Mouse (Mus musculus) intestine, embryonic 15.5 days (tissue): Measurements from ENCODE around the gene Eef1akmt2. TPM values are rescaled to one million over a fixed set of nuclear protein-coding genes. Genes with fewer than 3 reads are reported as not detected.

Experiments used
- ATAC-seq: fragments of 200-750 bp; cut with Nextera tagmentation; 2 replicates; pipeline ENCODE4 v1.8.0; 2017; ENCODE audit warnings: moderate TSS enrichment, moderate library complexity
- H3K27ac ChIP-seq: fragments of 300-500 bp; sonication (generic); 2 replicates; pipeline ENCODE4 v1.5.1; 2015; ENCODE audit warnings: mild to moderate bottlenecking, inconsistent platforms
- H3K27me3 ChIP-seq: fragments of 300-500 bp; sonication (generic); replicated peaks from 2 replicates; pipeline ENCODE4 v1.6.1; 2015; ENCODE audit warnings: inconsistent platforms
- H3K36me3 ChIP-seq: fragments of 300-500 bp; sonication (generic); 2 replicates; pipeline ENCODE4 v1.6.1; 2015; ENCODE audit warnings: inconsistent platforms
- H3K4me1 ChIP-seq: fragments of 300-500 bp; sonication (generic); replicated peaks from 2 replicates; pipeline ENCODE4 v1.6.1; 2015; ENCODE audit warnings: inconsistent platforms
- H3K4me2 ChIP-seq: fragments of 300-500 bp; sonication (generic); replicated peaks from 2 replicates; pipeline ENCODE4 v1.6.1; 2015; ENCODE audit warnings: mild to moderate bottlenecking, inconsistent platforms
- H3K4me3 ChIP-seq: fragments of 300-500 bp; sonication (generic); replicated peaks from 2 replicates; pipeline ENCODE4 v1.5.1; 2015; ENCODE audit warnings: inconsistent platforms
- H3K9ac ChIP-seq: fragments of 300-500 bp; sonication (generic); 2 replicates; pipeline ENCODE4 v1.6.1; 2015; ENCODE audit warnings: inconsistent platforms
- H3K9me3 ChIP-seq: fragments of 300-500 bp; sonication (generic); 2 replicates; pipeline ENCODE4 v1.6.1; 2016; ENCODE audit warnings: inconsistent platforms
- WGBS: fragments of 180-500 bp; shearing (Covaris S2); methylation state at CpG from one replicate; pipeline ENCODE4 v1.1.7; 2015; 5-methylcytosine and 5-hydroxymethylcytosine counted together
- polyA plus RNA-seq: library from polyadenylated mRNA; unstranded; fragments of >200 nt; fragmentation: Nextera tagmentation; extraction: Ambion mirVana; gene quantifications from 2 replicates; pipeline ENCODE4 v1.2.1, GENCODE M21; 2015

Gene Eef1akmt2
- polyA plus RNA-seq, 1 experiment from 2014 or later: 64.4 TPM

DNA sequence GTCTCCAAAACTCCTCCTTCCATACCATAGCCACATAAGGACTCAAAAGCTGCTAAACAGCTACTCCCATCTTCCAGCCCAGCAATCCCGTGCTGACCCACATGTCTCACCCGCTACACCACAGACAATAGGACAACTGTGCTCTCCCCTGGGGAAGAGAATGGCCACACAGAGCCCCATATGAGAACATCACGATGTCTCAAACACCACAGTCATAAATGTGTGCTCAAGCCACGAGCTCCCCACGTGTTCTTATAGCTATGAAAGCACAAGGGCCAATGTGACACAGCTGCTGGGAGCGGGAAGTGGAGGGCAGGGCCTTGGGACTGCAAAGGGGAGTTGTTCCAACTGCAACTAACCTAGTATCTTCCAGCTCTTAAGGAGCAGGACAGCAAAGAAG lies 59.0 kb downstream of the Eef1akmt2 start:
- 0 out of 2 replicates have a peak overlapping the region, but pooled peaks have one; percentile 17 for H3K27ac ChIP-seq

DNA sequence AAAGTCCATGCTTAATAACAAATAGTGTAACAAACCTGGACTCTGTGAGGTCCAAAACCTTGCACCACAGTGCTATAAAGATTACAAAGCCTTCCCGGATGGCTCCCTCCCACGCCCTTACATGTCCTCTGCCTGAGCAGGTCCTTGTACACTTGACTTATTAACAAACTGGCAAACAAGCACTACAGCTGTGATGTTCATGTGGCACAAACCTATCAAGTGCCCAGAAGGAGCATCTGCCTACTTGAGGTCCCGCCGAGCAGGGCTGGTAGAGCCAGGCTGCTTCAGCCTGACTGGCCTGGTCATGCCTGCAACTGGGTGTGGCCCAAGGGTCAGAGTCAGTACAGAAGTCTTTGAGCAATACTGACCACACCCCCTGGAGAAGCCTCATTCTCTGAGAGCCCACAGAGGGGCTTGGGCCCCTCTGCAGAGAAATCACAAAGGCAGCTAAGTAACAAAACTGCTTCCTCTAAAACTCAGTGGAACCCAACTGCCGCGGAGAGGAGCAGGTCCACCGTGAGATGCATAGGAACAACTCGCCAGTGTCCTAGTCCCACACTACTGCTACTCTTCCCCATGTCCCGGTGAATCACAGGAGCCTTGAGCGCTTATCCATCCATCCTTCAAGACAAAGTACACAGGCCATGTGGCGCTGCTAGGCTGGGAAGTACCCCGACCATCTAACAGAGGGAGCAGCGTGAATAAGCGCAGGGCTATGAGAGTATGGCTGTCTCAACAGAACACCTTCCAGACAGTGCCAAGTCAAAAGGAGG lies 61.8 kb downstream of the Eef1akmt2 start:
- no peak overlapping the region for H3K27ac ChIP-seq

More for the DNA sequence above, 59.0 kb downstream of the Eef1akmt2 start:
- WGBS: 58% methylated on average over 6 of the region's 6 CpGs
- Histone ChIP-seq H3K9me3 (no peaks in the 10 kb centered on the region), H3K4me3 (no peak overlapping the region), H3K27me3 (no peaks in the 10 kb centered on the region), H3K36me3 (no peaks in the 10 kb centered on the region), H3K4me2 (no peak overlapping the region), H3K9ac (no peak overlapping the region), H3K4me1 (peaks cover 30% of the 10 kb centered on the region)
- ATAC-seq: peak; percentile 49

DNA sequence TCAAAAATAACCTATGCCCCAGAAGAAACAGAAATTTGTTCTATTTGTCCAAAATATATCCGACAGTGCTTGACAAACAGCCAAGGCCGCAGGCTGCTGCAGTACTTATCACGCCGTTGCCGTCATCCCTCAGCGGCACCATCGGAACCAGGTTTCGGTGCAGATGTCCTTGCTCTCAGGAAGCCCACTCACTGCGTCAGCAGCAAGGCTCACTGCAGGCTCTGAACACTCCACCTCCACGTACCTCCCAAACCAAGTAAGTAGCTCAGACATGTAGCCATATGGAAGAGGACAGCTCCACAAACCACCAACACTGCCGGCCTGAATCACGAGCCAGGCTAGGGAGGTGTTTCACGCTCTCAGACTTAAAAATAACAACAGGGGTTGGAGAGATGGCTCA lies 63.6 kb downstream of the Eef1akmt2 start:
- no peaks in the 10 kb centered on the region for H3K9me3 ChIP-seq

More for the DNA sequence above, 61.8 kb downstream of the Eef1akmt2 start:
- H3K9ac ChIP-seq: no peak overlapping the region
- no peaks in the 10 kb centered on the region for H3K9me3 ChIP-seq
- no peak overlapping the region for H3K4me2 ChIP-seq
- H3K27me3 ChIP-seq: no peaks in the 10 kb centered on the region
- WGBS: 76% methylated on average over 14 of the region's 14 CpGs
- peaks cover 55% of the 10 kb centered on the region for H3K4me1 ChIP-seq
- no peak overlapping the region for H3K4me3 ChIP-seq
- ATAC-seq: peak; percentile 51
- no peaks in the 10 kb centered on the region for H3K36me3 ChIP-seq

DNA sequence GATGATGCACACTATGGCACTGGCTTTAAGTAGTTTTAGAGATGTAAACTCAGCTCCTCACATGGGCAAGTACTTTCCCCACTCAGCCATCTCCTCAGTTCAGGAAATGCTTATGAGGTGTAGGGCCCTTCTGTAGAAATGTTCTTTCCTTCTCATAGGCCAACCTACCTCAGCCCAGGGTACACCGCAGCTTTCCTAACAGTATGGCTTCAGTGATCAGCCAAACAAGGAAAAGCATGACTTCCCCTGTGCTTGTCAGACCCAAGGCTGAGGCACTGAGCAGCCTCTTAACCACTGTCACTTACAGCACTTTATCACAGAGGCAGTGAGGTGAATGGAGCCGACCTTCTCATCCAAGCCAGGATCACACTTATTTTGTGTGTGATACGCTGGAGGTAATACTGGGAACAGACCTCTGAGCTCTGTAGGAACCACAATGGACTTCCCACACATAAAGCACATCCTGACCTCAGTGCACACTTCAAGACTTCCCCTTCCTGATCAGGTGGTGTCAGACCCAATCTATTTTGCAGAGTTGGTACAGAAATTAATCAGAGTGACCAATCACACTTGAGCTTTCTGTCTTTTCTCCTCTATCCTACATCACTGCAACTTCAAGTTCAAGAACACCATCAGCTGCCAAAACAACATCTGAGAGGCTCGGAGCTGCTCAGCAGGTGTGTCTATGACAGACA lies 64.8 kb downstream of the Eef1akmt2 start:
- Histone ChIP-seq H3K9ac (no peak overlapping the region), H3K27ac (0 out of 2 replicates have a peak overlapping the region, but pooled peaks have one; percentile 66), H3K36me3 (no peaks in the 10 kb centered on the region), H3K4me1 (peaks cover 46% of the 10 kb centered on the region), H3K9me3 (no peaks in the 10 kb centered on the region), H3K4me3 (no peak overlapping the region), H3K27me3 (no peaks in the 10 kb centered on the region), H3K4me2 (no peak overlapping the region)
- WGBS: 88% methylated on average over 4 of the region's 4 CpGs
- ATAC-seq: no peak

More for the DNA sequence above, 63.6 kb downstream of the Eef1akmt2 start:
- Histone ChIP-seq H3K27me3 (no peaks in the 10 kb centered on the region), H3K4me2 (no peak overlapping the region), H3K27ac (no peak overlapping the region), H3K36me3 (no peaks in the 10 kb centered on the region), H3K4me1 (peaks cover 57% of the 10 kb centered on the region), H3K4me3 (no peak overlapping the region), H3K9ac (no peak overlapping the region)
- no peak for ATAC-seq
- WGBS: 89% methylated on average over 13 of the region's 13 CpGs

GRCm38 (mm10) chr7:132787022-132787421 lies 65.5 kb downstream of the Eef1akmt2 start:
- H3K9me3 ChIP-seq: no peaks in the 10 kb centered on the region
- peak overlapping the region; percentile 66 for H3K27ac ChIP-seq
- H3K36me3 ChIP-seq: no peaks in the 10 kb centered on the region
- peaks cover 45% of the 10 kb centered on the region for H3K4me1 ChIP-seq
- H3K27me3 ChIP-seq: no peaks in the 10 kb centered on the region
- no peak overlapping the region for H3K4me3 ChIP-seq
- 0 out of 2 replicates have a peak, but pooled peaks have one; percentile 32 for ATAC-seq
- H3K9ac ChIP-seq: no peak overlapping the region
- WGBS: 68% methylated on average over 4 of the region's 4 CpGs
- no peak overlapping the region; the same call in 1 of the 2 replicates for H3K4me2 ChIP-seq

DNA sequence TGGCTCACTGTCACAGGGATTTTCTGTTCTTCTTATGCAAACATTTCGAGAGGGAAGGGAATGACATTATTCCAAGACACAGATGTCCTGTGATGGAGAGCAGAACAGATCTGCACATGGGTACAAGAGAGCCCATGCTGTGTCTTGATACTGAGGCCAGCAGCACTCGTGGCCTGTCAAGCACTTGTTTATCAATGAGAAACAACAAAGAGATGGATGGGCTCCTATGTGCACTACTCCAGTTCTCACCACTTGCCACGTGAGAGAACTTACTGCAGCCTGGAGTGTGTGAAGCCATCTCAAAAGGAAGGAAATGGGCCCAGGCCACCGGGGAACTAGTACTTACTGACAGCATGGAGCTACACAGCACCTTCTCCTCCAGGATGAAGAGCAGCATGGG lies 66.0 kb downstream of the Eef1akmt2 start:
- ATAC-seq: peak; percentile 14; the same call in 1 of the 2 replicates
- peak overlapping the region; percentile 66 for H3K27ac ChIP-seq
- peaks cover 47% of the 10 kb centered on the region for H3K4me1 ChIP-seq
- H3K9ac ChIP-seq: no peak overlapping the region
- no peaks in the 10 kb centered on the region for H3K9me3 ChIP-seq
- no peaks in the 10 kb centered on the region for H3K36me3 ChIP-seq
- WGBS: 30% methylated on average over 4 of the region's 4 CpGs
- H3K4me3 ChIP-seq: no peak overlapping the region
- no peaks in the 10 kb centered on the region for H3K27me3 ChIP-seq
- H3K4me2 ChIP-seq: no peak overlapping the region

- whole genome bisulfite sequencing: 25% methylated on average over 7 of the region's 7 CpGs
- peak overlapping the region; percentile 66; the same call in 1 of the 2 replicates for H3K27ac ChIP-seq
- H3K9ac ChIP-seq: no peak overlapping the region
- H3K9me3 ChIP-seq: no peaks in the 10 kb centered on the region
- peak; percentile 19 for ATAC-seq
- H3K4me3 ChIP-seq: no peak overlapping the region
- H3K4me2 ChIP-seq: no peak overlapping the region
- H3K4me1 ChIP-seq: peaks cover 52% of the 10 kb centered on the region
- no peaks in the 10 kb centered on the region for H3K27me3 ChIP-seq
- H3K36me3 ChIP-seq: no peaks in the 10 kb centered on the region
Measured at GRCm38 (mm10) chr7:132786011-132786410, 66.5 kb downstream of the Eef1akmt2 start.

DNA sequence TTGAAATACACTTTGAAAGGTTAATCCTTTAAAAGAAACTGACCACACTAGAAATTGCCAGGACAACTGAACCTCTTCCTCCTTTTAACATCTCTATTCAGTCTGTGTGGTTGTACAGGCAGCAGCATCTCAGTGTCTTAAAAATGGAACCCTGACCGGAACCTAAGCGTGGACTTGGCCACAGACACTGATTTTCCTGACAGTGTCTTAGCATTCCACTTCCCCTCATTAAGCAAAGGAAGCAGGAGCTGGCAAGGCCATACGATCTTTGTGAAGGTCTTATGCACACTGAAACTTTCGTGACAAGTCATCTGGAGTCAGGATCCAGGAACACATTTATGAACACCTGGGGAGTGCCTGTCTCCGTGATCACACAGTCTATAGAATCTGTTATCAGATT lies 68.4 kb downstream of the Eef1akmt2 start:
- no peak overlapping the region for H3K4me3 ChIP-seq
- no peak for ATAC-seq
- H3K9me3 ChIP-seq: no peaks in the 10 kb centered on the region
- H3K4me1 ChIP-seq: peaks cover 51% of the 10 kb centered on the region
- no peak overlapping the region for H3K4me2 ChIP-seq
- no peaks in the 10 kb centered on the region for H3K36me3 ChIP-seq
- no peak overlapping the region for H3K27ac ChIP-seq
- WGBS: 79% methylated on average over 5 of the region's 5 CpGs
- H3K27me3 ChIP-seq: no peaks in the 10 kb centered on the region
- no peak overlapping the region for H3K9ac ChIP-seq

- Histone ChIP-seq H3K27ac (no peak overlapping the region), H3K27me3 (no peaks in the 10 kb centered on the region), H3K9me3 (no peaks in the 10 kb centered on the region), H3K36me3 (0 out of 2 replicates have a peak, but pooled peaks cover 3% of the 10 kb centered on the region), H3K4me2 (no peak overlapping the region), H3K4me1 (peaks cover 40% of the 10 kb centered on the region), H3K9ac (no peak overlapping the region), H3K4me3 (no peak overlapping the region)
- 56% methylated on average over 6 of the region's 6 CpGs for WGBS
- ATAC-seq: no peak
Measured at GRCm38 (mm10) chr7:132781850-132782249, 70.6 kb downstream of the Eef1akmt2 start.

GRCm38 (mm10) chr7:132781130-132781814 lies 71.2 kb downstream of the Eef1akmt2 start:
- WGBS: 34% methylated on average over 7 of the region's 7 CpGs
- no peak overlapping the region for H3K27ac ChIP-seq

GRCm38 (mm10) chr7:132780611-132781010 lies 71.9 kb downstream of the Eef1akmt2 start:
- Histone ChIP-seq H3K9ac (no peak overlapping the region), H3K27ac (peak overlapping the region; percentile 33; the same call in 1 of the 2 replicates), H3K36me3 (0 out of 2 replicates have a peak, but pooled peaks cover 3% of the 10 kb centered on the region), H3K4me1 (peaks cover 28% of the 10 kb centered on the region), H3K27me3 (no peaks in the 10 kb centered on the region), H3K9me3 (no peaks in the 10 kb centered on the region), H3K4me3 (no peak overlapping the region), H3K4me2 (no peak overlapping the region)
- ATAC-seq: peak; percentile 21; the same call in 1 of the 2 replicates
- WGBS: 42% methylated on average over 4 of the region's 4 CpGs

More at GRCm38 (mm10) chr7:132781130-132781814, 71.2 kb downstream of the Eef1akmt2 start:
- ATAC-seq: no peak
- Histone ChIP-seq H3K4me2 (no peak overlapping the region), H3K9me3 (no peaks in the 10 kb centered on the region), H3K4me3 (no peak overlapping the region), H3K27me3 (no peaks in the 10 kb centered on the region), H3K36me3 (0 out of 2 replicates have a peak, but pooled peaks cover 3% of the 10 kb centered on the region), H3K9ac (no peak overlapping the region), H3K4me1 (peaks cover 34% of the 10 kb centered on the region)

DNA sequence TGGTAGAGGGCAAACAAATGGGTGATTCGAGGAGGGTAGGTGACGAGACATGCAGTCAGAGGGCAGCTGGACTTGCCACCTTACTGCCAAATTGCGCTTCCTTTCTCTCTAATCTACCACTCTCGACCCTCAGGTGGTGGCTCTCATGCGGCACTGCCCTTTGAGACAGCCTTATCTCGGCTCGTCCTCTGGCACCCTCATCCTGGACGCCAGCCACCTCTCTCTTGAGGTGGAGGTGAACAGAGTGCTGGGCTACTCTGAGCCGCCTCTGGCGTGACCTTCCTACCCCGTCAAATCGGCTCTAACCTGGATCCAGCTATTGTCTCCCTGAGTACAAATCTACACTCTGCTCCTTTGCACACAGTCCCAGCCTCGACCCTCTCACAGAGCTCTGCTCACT lies 73.8 kb downstream of the Eef1akmt2 start:
- Histone ChIP-seq H3K27me3 (no peaks in the 10 kb centered on the region), H3K4me2 (no peak overlapping the region), H3K9me3 (no peaks in the 10 kb centered on the region), H3K4me3 (no peak overlapping the region), H3K36me3 (peaks cover 7% of the 10 kb centered on the region), H3K27ac (no peak overlapping the region), H3K4me1 (peaks cover 22% of the 10 kb centered on the region), H3K9ac (no peak overlapping the region)
- peak; percentile 32; the same call in 1 of the 2 replicates for ATAC-seq
- 82% methylated on average over 13 of the region's 13 CpGs for WGBS
